Mouse (Mus musculus): ENCODE measurements around the gene Rpl22. TPM values are rescaled to one million over a fixed set of nuclear protein-coding genes. Genes with fewer than 3 reads are reported as not detected.

Gene Rpl22
- polyA plus RNA-seq, 1 experiment from 2014 or later: 372 TPM

DNA sequence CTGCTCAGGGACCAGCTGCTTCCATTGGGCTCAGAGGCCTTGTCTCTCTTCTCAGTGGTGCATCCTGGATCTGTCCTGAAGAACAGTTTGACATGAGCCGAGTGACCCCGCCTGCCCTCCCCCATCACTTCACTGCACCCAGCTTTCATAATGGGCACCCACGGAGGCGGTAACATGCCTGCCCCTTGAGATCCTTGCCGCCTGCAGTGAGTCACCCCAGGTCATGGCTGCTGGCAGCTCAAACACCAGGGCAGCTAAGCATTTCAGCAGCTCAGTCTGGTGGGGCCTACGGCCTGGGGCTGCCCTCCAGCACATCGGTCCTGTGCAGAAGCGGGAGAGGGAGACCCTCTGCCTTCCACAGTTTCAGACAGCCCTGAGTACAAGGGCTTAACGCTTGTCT lies 18.0 kb upstream of the Rpl22 start:
- no peaks in the 10 kb centered on the region for H3K4me1 ChIP-seq (replicated peaks; ENCODE audit: control insufficient read depth, insufficient read depth)
- no peak overlapping the region for H3K4me3 ChIP-seq (ENCODE audit: low read depth, low read length)
- H3K9ac ChIP-seq (ENCODE audit: low read length): no peak overlapping the region
- 82% methylated on average over 9 of the region's 9 CpGs for WGBS
- peaks cover 7% of the 10 kb centered on the region; the same call in 1 of the 2 replicates for H3K36me3 ChIP-seq (ENCODE audit: control insufficient read depth, insufficient read depth, low read length)
- ATAC-seq (ENCODE audit: low FRiP score, low TSS enrichment): no peak
- peaks cover 3% of the 10 kb centered on the region; the same call in 1 of the 2 replicates for H3K27me3 ChIP-seq (ENCODE audit: control insufficient read depth, insufficient read depth, low read length)
- TF ChIP-seq CTCF (IDR thresholded peaks at IDR 0.05; ENCODE audit: low read depth): no peak
- TF ChIP-seq EP300 (optimal IDR thresholded peaks at IDR 0.05): no peak
- DNase-seq (ENCODE audit: low spot score): no peak
- H3K27ac ChIP-seq (replicated peaks): no peak overlapping the region
- no peak overlapping the region for H3K4me2 ChIP-seq (replicated peaks; ENCODE audit: low read depth)
- H3K9me3 ChIP-seq (ENCODE audit: control insufficient read depth, low read length): no peaks in the 10 kb centered on the region

DNA sequence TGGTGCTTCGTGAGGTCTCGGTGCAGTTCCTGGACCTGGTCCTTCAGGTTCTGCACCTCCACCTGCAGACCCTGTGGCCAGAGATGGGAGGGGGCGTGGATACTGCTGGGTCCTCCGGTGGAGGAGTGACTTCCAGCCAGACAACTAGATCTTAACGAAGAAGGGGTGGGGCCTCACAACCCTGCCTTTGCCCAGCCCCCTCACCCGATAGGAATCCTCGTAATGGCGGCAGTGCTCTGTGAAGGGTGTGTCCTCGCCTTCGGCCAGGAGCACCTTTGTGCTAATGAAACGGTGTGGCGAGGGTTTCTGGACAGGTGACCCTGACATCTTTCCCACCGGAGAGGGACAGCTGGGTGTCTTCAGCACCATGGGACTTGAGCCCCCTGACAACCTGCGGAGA lies 13.4 kb upstream of the Rpl22 start:
- H3K27ac ChIP-seq (replicated peaks): no peak overlapping the region
- H3K9me3 ChIP-seq (ENCODE audit: control insufficient read depth, low read length): no peaks in the 10 kb centered on the region
- peak overlapping the region; percentile 21; the same call in 1 of the 2 replicates for H3K4me2 ChIP-seq (replicated peaks; ENCODE audit: low read depth)
- ATAC-seq (ENCODE audit: low FRiP score, low TSS enrichment) (no peak), DNase-seq (ENCODE audit: low spot score) (no peak)
- H3K9ac ChIP-seq (ENCODE audit: low read length): no peak overlapping the region
- peaks cover 4% of the 10 kb centered on the region; the same call in 1 of the 2 replicates for H3K36me3 ChIP-seq (ENCODE audit: control insufficient read depth, insufficient read depth, low read length)
- H3K4me3 ChIP-seq (ENCODE audit: low read depth, low read length): peak overlapping the region; percentile 4; the same call in 1 of the 2 replicates
- peaks cover 20% of the 10 kb centered on the region; the same call in 1 of the 2 replicates for H3K27me3 ChIP-seq (ENCODE audit: control insufficient read depth, insufficient read depth, low read length)
- 7% methylated on average over 14 of the region's 14 CpGs for WGBS
- TF ChIP-seq CTCF (IDR thresholded peaks at IDR 0.05; ENCODE audit: low read depth) (no peak), EP300 (optimal IDR thresholded peaks at IDR 0.05) (no peak)
- H3K4me1 ChIP-seq (replicated peaks; ENCODE audit: control insufficient read depth, insufficient read depth): no peaks in the 10 kb centered on the region

DNA sequence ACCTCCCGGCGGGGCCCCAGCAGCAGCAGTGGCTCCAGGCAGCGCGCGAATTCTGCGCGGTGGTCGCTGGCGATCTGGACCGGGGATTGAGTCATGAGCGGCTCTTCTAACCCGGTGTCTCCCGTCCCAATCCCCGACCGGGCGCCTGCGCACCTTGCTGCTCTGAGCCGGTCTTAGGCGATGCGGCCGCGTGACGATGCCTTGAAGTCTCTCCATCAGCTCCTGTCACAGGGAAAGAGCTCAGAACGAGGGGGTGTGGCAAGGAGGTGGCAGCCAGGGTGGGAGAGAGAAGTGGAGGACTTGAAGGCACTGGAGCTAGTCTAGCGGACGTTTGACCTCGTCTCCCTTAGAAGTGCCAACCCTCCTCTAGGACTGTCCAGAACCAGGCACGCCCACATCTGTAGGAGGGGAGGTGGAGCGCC lies 12.3 kb upstream of the Rpl22 start:
- peak; percentile 37 for DNase-seq (ENCODE audit: low spot score)

DNA sequence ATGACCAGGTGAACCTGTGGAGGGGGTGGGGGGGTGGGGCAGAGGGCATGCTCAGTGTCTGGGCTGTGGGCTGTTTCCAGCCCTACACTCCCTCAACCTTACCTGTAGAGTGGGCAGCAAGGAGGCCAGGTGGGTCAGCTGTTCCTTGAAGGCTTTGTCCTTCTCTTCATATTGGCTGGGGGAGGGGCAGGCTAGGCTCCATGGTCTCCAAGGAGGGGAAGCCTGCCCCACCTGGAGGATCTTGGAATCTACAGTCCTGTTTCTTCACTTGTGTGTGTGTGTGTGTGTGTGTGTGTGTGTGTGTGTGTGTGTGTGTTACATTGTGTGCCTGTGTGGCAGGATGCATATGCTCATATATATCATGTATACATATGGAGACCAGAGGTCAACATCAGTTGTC lies 11.6 kb upstream of the Rpl22 start:
- peaks cover 22% of the 10 kb centered on the region for H3K27me3 ChIP-seq (ENCODE audit: control insufficient read depth, insufficient read depth, low read length)
- no peak overlapping the region for H3K9ac ChIP-seq (ENCODE audit: low read length)
- no peaks in the 10 kb centered on the region for H3K36me3 ChIP-seq (ENCODE audit: control insufficient read depth, insufficient read depth, low read length)
- no peak for ATAC-seq (ENCODE audit: low FRiP score, low TSS enrichment)
- H3K4me2 ChIP-seq (replicated peaks; ENCODE audit: low read depth): no peak overlapping the region
- peak; percentile 64 for DNase-seq (ENCODE audit: low spot score)
- H3K4me1 ChIP-seq (replicated peaks; ENCODE audit: control insufficient read depth, insufficient read depth): no peaks in the 10 kb centered on the region
- TF ChIP-seq EP300 (optimal IDR thresholded peaks at IDR 0.05): no peak
- TF ChIP-seq CTCF (IDR thresholded peaks at IDR 0.05; ENCODE audit: low read depth): peak; percentile 61
- H3K27ac ChIP-seq (replicated peaks): no peak overlapping the region
- no peaks in the 10 kb centered on the region for H3K9me3 ChIP-seq (ENCODE audit: control insufficient read depth, low read length)
- no peak overlapping the region for H3K4me3 ChIP-seq (ENCODE audit: low read depth, low read length)

More for the DNA sequence above, 12.3 kb upstream of the Rpl22 start:
- Histone ChIP-seq H3K4me3 (ENCODE audit: low read depth, low read length) (peak overlapping the region; percentile 29), H3K9ac (ENCODE audit: low read length) (no peak overlapping the region), H3K27ac (replicated peaks) (no peak overlapping the region), H3K27me3 (ENCODE audit: control insufficient read depth, insufficient read depth, low read length) (peaks cover 20% of the 10 kb centered on the region), H3K4me2 (replicated peaks; ENCODE audit: low read depth) (peak overlapping the region; percentile 56), H3K36me3 (ENCODE audit: control insufficient read depth, insufficient read depth, low read length) (peaks cover 4% of the 10 kb centered on the region; the same call in 1 of the 2 replicates), H3K4me1 (replicated peaks; ENCODE audit: control insufficient read depth, insufficient read depth) (no peaks in the 10 kb centered on the region), H3K9me3 (ENCODE audit: control insufficient read depth, low read length) (no peaks in the 10 kb centered on the region)
- under 1% methylated on average over 29 of the region's 29 CpGs for WGBS
- TF ChIP-seq EP300 (optimal IDR thresholded peaks at IDR 0.05) (no peak), CTCF (IDR thresholded peaks at IDR 0.05; ENCODE audit: low read depth) (no peak)
- peak; percentile 45 for ATAC-seq (ENCODE audit: low FRiP score, low TSS enrichment)

DNA sequence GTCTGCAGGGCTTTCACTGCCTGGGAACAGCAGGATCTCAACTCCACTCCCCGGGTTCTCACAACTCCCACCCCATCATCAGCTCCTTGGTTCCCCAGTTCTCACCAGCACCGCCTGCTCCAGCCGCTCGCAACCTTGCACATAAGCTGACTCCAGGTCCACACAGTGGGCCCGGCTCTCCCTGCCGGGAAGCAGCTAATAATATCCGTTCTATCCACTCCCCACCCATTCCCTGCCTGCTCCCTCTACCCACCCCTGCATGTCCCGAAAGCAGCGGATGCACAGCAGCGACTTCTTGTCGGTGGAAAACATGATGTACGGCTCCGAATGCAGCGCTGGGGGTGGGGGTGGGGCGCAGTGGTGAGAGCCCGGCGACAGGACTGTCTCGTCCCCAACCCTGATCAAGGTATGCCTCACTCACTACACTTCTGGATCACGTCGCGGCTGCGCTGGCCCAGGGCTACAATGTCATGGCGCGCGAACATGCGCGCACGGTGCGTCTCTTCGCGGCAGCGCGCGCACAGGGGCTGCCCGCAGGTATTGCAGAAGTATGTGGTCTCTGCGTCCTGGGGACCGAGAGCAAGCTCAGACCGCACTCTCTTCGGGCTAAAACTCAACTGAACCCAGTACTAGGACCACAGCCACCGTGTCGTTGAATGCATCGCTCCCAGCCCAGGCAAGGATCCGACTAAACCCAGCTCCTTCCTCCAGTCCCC lies 9.9 kb upstream of the Rpl22 start:
- no peak overlapping the region for H3K9ac ChIP-seq (ENCODE audit: low read length)
- whole genome bisulfite sequencing: under 1% methylated on average over 43 of the region's 43 CpGs

DNA sequence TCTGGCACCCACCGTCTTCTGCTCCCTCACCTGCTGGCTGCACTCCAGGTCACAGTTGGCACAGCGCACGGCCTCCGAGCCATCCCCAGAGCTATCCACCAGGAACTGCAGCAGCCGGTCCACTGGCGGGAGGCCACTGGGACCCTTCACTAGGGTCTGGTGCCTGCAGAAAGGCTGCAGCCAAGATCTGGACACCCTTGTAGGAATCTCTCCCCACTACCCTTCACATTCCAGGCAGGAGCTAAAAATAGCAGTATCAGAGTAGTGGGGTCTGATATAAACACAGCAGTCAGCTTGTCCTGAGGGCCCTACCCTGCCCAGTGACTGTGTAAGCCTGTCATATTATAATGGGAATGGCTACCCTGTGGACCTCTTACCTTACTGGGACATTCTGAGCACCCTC lies 7.9 kb upstream of the Rpl22 start:
- H3K9me3 ChIP-seq (ENCODE audit: control insufficient read depth, low read length): no peaks in the 10 kb centered on the region
- no peaks in the 10 kb centered on the region for H3K4me1 ChIP-seq (replicated peaks; ENCODE audit: control insufficient read depth, insufficient read depth)
- no peak overlapping the region for H3K27ac ChIP-seq (replicated peaks)
- ATAC-seq (ENCODE audit: low FRiP score, low TSS enrichment): no peak
- H3K9ac ChIP-seq (ENCODE audit: low read length): no peak overlapping the region
- no peak overlapping the region for H3K4me3 ChIP-seq (ENCODE audit: low read depth, low read length)
- WGBS: 68% methylated on average over 6 of the region's 6 CpGs
- H3K27me3 ChIP-seq (ENCODE audit: control insufficient read depth, insufficient read depth, low read length): peaks cover 18% of the 10 kb centered on the region
- no peaks in the 10 kb centered on the region for H3K36me3 ChIP-seq (ENCODE audit: control insufficient read depth, insufficient read depth, low read length)
- no peak overlapping the region for H3K4me2 ChIP-seq (replicated peaks; ENCODE audit: low read depth)
- DNase-seq (ENCODE audit: low spot score): no peak
- TF ChIP-seq EP300 (optimal IDR thresholded peaks at IDR 0.05): no peak
- TF ChIP-seq CTCF (IDR thresholded peaks at IDR 0.05; ENCODE audit: low read depth): no peak

More for the DNA sequence above, 9.9 kb upstream of the Rpl22 start:
- Histone ChIP-seq H3K4me3 (ENCODE audit: low read depth, low read length) (peak overlapping the region; percentile 6; the same call in 1 of the 2 replicates), H3K9me3 (ENCODE audit: control insufficient read depth, low read length) (no peaks in the 10 kb centered on the region), H3K27ac (replicated peaks) (no peak overlapping the region), H3K36me3 (ENCODE audit: control insufficient read depth, insufficient read depth, low read length) (no peaks in the 10 kb centered on the region), H3K27me3 (ENCODE audit: control insufficient read depth, insufficient read depth, low read length) (peaks cover 22% of the 10 kb centered on the region), H3K4me1 (replicated peaks; ENCODE audit: control insufficient read depth, insufficient read depth) (no peaks in the 10 kb centered on the region), H3K4me2 (replicated peaks; ENCODE audit: low read depth) (no peak overlapping the region)
- TF ChIP-seq EP300 (optimal IDR thresholded peaks at IDR 0.05): no peak
- no peak for TF ChIP-seq CTCF (IDR thresholded peaks at IDR 0.05; ENCODE audit: low read depth)
- ATAC-seq (ENCODE audit: low FRiP score, low TSS enrichment): no peak
- DNase-seq (ENCODE audit: low spot score): no peak
